Mouse (Mus musculus): ENCODE data around the gene Neurod1. TPM values are rescaled to one million over a fixed set of nuclear protein-coding genes. Genes with fewer than 3 reads are reported as not detected.

Neurod1 gene
- polyA plus RNA-seq, 1 experiment from 2014 or later, result 47.0 TPM

Other genes starting within 250 kb of the Neurod1 start
- gene Itga4, start 201.3 kb downstream of the Neurod1 start, polyA plus RNA-seq (2015; fragmentation: Nextera tagmentation; extraction: Ambion mirVana), result 2.7 and 3.6 TPM in 2 replicates
- gene Cerkl, start within 50 bp of the Neurod1 start, polyA plus RNA-seq (2015; fragmentation: Nextera tagmentation; extraction: Ambion mirVana), result 2.5 and 3.3 TPM in 2 replicates
- 5.2 and 6.2 TPM in 2 replicates for gene Itprid2, start 178.6 kb upstream of the Neurod1 start, polyA plus RNA-seq (2015; fragmentation: Nextera tagmentation; extraction: Ambion mirVana)

Data from hindbrain, embryonic 15.5 days (tissue).